ENCODE assay signal across 8 mouse cellular contexts in the genomic region with DNA sequence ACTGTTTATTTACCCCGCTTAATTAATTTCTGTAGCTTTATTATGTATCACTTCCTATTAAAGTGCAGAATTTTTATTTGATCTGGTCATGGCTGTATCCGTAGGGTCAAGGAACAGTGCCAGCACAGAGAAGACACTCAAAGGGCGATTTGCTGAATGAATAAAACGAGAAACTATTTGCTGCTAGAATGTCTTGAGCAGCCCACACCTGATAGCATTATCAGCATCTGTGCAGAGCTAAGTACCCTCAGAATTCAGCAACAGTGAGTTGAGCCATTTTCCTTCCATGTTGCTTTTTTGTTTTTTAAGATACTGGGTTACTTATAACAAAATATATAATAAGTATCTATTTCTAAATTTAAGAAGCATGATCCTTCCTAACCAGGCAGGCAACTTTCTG. TPM values are rescaled to one million over a fixed set of nuclear protein-coding genes. Genes with fewer than 3 reads are reported as not detected.
DNase-seq lines count a peak whose midpoint lies in the region; ATAC-seq and TF ChIP-seq lines count a peak whose summit lies in the region.

No protein-coding gene starts in this region.

- no peaks in the 10 kb centered on the region for H3K27me3 ChIP-seq in lung, embryonic 14.5 days (ENCODE audit: insufficient read depth, low read length)
- H3K27me3 ChIP-seq in limb, embryonic 11.5 days (ENCODE audit: control insufficient read depth, insufficient read depth, low read length) = no peaks in the 10 kb centered on the region
- H3K27me3 ChIP-seq in neural tube, embryonic 15.5 days (replicated peaks) = no peaks in the 10 kb centered on the region

- no peak for TF ChIP-seq CTCF in lung, embryonic 14.5 days (IDR thresholded peaks at IDR 0.05; ENCODE audit: low read depth)
- no peak for TF ChIP-seq CTCF in embryonic fibroblast, embryonic 13.5 days (IDR thresholded peaks at IDR 0.05; ENCODE audit: borderline replicate concordance, insufficient read depth, low read length)

- no peaks in the 10 kb centered on the region; the same call in 1 of the 2 replicates for H3K4me1 ChIP-seq in lung, embryonic 14.5 days (ENCODE audit: insufficient read depth)
- no peaks in the 10 kb centered on the region for H3K4me1 ChIP-seq in embryonic fibroblast, embryonic 13.5 days (ENCODE audit: control insufficient read depth, insufficient read depth, low read length)
- H3K4me1 ChIP-seq in limb, embryonic 11.5 days (ENCODE audit: control insufficient read depth, insufficient read depth, low read length) = 0 out of 2 replicates have a peak, but pooled peaks cover 10% of the 10 kb centered on the region
- H3K4me1 ChIP-seq in neural tube, embryonic 15.5 days = peaks cover 28% of the 10 kb centered on the region

- peak overlapping the region; percentile 78 for H3K4me3 ChIP-seq in lung, embryonic 14.5 days (ENCODE audit: low read depth, low read length)
- peak overlapping the region; percentile 59 for H3K4me3 ChIP-seq in embryonic fibroblast, embryonic 13.5 days (ENCODE audit: insufficient read depth, low read length)
- H3K4me3 ChIP-seq in limb, embryonic 11.5 days (ENCODE audit: low read depth, low read length) = peak overlapping the region; percentile 72; the same call in 1 of the 2 replicates
- H3K4me3 ChIP-seq in neural tube, embryonic 15.5 days (replicated peaks) = peak overlapping the region; percentile 58

- peak overlapping the region; percentile 75; the same call in 1 of the 2 replicates for H3K9ac ChIP-seq in lung, embryonic 14.5 days
- H3K9ac ChIP-seq in limb, embryonic 11.5 days (ENCODE audit: low read length) = no peak overlapping the region
- 0 out of 2 replicates have a peak overlapping the region, but pooled peaks have one; percentile 74 for H3K9ac ChIP-seq in neural tube, embryonic 15.5 days (replicated peaks)

- no peaks in the 10 kb centered on the region for H3K36me3 ChIP-seq in lung, embryonic 14.5 days (ENCODE audit: insufficient read depth)
- no peaks in the 10 kb centered on the region for H3K36me3 ChIP-seq in limb, embryonic 11.5 days (ENCODE audit: control insufficient read depth, insufficient read depth, low read length)
- no peaks in the 10 kb centered on the region for H3K36me3 ChIP-seq in neural tube, embryonic 15.5 days

- peak overlapping the region; percentile 72 for H3K4me2 ChIP-seq in lung, embryonic 14.5 days
- peak overlapping the region; percentile 69 for H3K4me2 ChIP-seq in limb, embryonic 11.5 days (ENCODE audit: low read depth, severe bottlenecking)
- peak overlapping the region; percentile 67 for H3K4me2 ChIP-seq in neural tube, embryonic 15.5 days

- no peak for ATAC-seq in lung, embryonic 14.5 days (ENCODE audit: insufficient read depth)
- no peak for ATAC-seq in limb, embryonic 11.5 days (ENCODE audit: insufficient number of reproducible peaks, low FRiP score, low TSS enrichment, low read depth)
- ATAC-seq in neural tube, embryonic 15.5 days (ENCODE audit: low FRiP score) = no peak

- H3K9me3 ChIP-seq in lung, embryonic 14.5 days (ENCODE audit: low read depth, low read length) = no peaks in the 10 kb centered on the region
- no peaks in the 10 kb centered on the region for H3K9me3 ChIP-seq in limb, embryonic 11.5 days (ENCODE audit: control insufficient read depth, low read length)
- no peaks in the 10 kb centered on the region for H3K9me3 ChIP-seq in neural tube, embryonic 15.5 days (replicated peaks)

- 81% methylated on average over 4 of the region's 4 CpGs for WGBS in lung, embryonic 14.5 days
- 89% methylated on average over 4 of the region's 4 CpGs for WGBS in limb, embryonic 11.5 days
- WGBS in neural tube, embryonic 15.5 days = 95% methylated on average over 4 of the region's 4 CpGs

- H3K27ac ChIP-seq in lung, embryonic 14.5 days (ENCODE audit: low read depth) = peak overlapping the region; percentile 95; the same call in 1 of the 2 replicates
- H3K27ac ChIP-seq in embryonic fibroblast, embryonic 13.5 days (ENCODE audit: insufficient read depth, low read length) = no peak overlapping the region
- no peak overlapping the region for H3K27ac ChIP-seq in limb, embryonic 11.5 days (replicated peaks; ENCODE audit: low read depth, low read length)
- H3K27ac ChIP-seq in neural tube, embryonic 15.5 days (replicated peaks) = no peak overlapping the region

- no peak for TF ChIP-seq POLR2A in embryonic fibroblast, embryonic 13.5 days (IDR thresholded peaks at IDR 0.05; ENCODE audit: low read depth, low read length)

- DNase-seq in lung, embryonic 14.5 days = no peak
- no peak for DNase-seq in lung, postnatal 10 days
- no peak for DNase-seq in limb, embryonic 11.5 days (ENCODE audit: low spot score)
- no peak for DNase-seq in spleen, postnatal 14 days (ENCODE audit: low spot score in 2 of 2)
- DNase-seq in cerebellum, postnatal 14 days = no peak
- no peak for DNase-seq in kidney, postnatal 14 days

RNA-seq across cellular contexts. Expression of gene Dguok, which starts 1.2 kb away (rescaled TPM):
- 69.7 and 71.1 TPM in 2 replicates for polyA plus RNA-seq in lung, embryonic 14.5 days (2014; fragmentation: Nextera tagmentation; extraction: Ambion mirVana)
- 27.6 and 39.7 TPM in 2 replicates for polyA plus RNA-seq in embryonic fibroblast, embryonic 13.5 days (2011; ENCODE audit: insufficient read length, low read depth, missing spikeins)
- polyA plus RNA-seq in limb, embryonic 11.5 days (2014; fragmentation: Nextera tagmentation; extraction: Ambion mirVana) = 64.7 and 67.5 TPM in 2 replicates
- polyA plus RNA-seq in neural tube, embryonic 15.5 days (2015; fragmentation: Nextera tagmentation; extraction: Ambion mirVana) = 74.3 and 74.4 TPM in 2 replicates

RNA-seq across cellular contexts. Expression of gene Actg2, which starts 30.5 kb away (rescaled TPM):
- 204 and 205 TPM in 2 replicates for polyA plus RNA-seq in lung, embryonic 14.5 days (2014; fragmentation: Nextera tagmentation; extraction: Ambion mirVana)
- 517 and 617 TPM in 2 replicates for polyA plus RNA-seq in embryonic fibroblast, embryonic 13.5 days (2011; ENCODE audit: insufficient read length, low read depth, missing spikeins)
- polyA plus RNA-seq in limb, embryonic 11.5 days (2014; fragmentation: Nextera tagmentation; extraction: Ambion mirVana) = 0.76 and 0.87 TPM in 2 replicates
- polyA plus RNA-seq in neural tube, embryonic 15.5 days (2015; fragmentation: Nextera tagmentation; extraction: Ambion mirVana) = 2.3 and 128 TPM in 2 replicates

RNA-seq across cellular contexts. Expression of gene Tet3, which starts 46.7 kb away (rescaled TPM):
- 34.4 and 36.9 TPM in 2 replicates for polyA plus RNA-seq in lung, embryonic 14.5 days (2014; fragmentation: Nextera tagmentation; extraction: Ambion mirVana)
- 13.8 and 18.6 TPM in 2 replicates for polyA plus RNA-seq in embryonic fibroblast, embryonic 13.5 days (2011; ENCODE audit: insufficient read length, low read depth, missing spikeins)
- polyA plus RNA-seq in limb, embryonic 11.5 days (2014; fragmentation: Nextera tagmentation; extraction: Ambion mirVana) = 32.5 and 35.8 TPM in 2 replicates
- 57.9 and 58.9 TPM in 2 replicates for polyA plus RNA-seq in neural tube, embryonic 15.5 days (2015; fragmentation: Nextera tagmentation; extraction: Ambion mirVana)
